Mouse (Mus musculus) ES-Bruce4 (cell line): ENCODE results near the gene Triobp. TPM values are rescaled to one million over a fixed set of nuclear protein-coding genes. Genes with fewer than 3 reads are reported as not detected.
A peak's percentile ranks its signal among the peaks of the same experiment; 100 is the strongest.

Source experiments
- H3K27ac ChIP-seq: 2 replicates; pipeline ENCODE4 v1.5.1; 2012; ENCODE audit warnings: low read length, inconsistent platforms; ENCODE audit not compliant: insufficient read depth
- H3K27me3 ChIP-seq: 2 replicates; pipeline ENCODE4 v1.6.1; 2012; ENCODE audit warnings: mild to moderate bottlenecking, low read length, inconsistent platforms; ENCODE audit not compliant: control insufficient read depth, poor library complexity, insufficient read depth, severe bottlenecking
- H3K36me3 ChIP-seq: 2 replicates; pipeline ENCODE4 v1.6.1; 2012; ENCODE audit warnings: inconsistent platforms, mild to moderate bottlenecking, low read length, moderate library complexity; ENCODE audit not compliant: control insufficient read depth, poor library complexity, insufficient read depth, severe bottlenecking
- H3K4me1 ChIP-seq: one replicate; pipeline ENCODE4 v1.8.1; 2011; ENCODE audit warnings: low read length; ENCODE audit not compliant: control insufficient read depth, insufficient read depth
- H3K4me3 ChIP-seq: 2 replicates; pipeline ENCODE4 v1.5.1; 2011; ENCODE audit warnings: low read depth, mild to moderate bottlenecking, low read length
- H3K9ac ChIP-seq: 2 replicates; pipeline ENCODE4 v1.6.1; 2012; ENCODE audit warnings: low read depth, mild to moderate bottlenecking, inconsistent platforms; ENCODE audit not compliant: poor library complexity, severe bottlenecking
- H3K9me3 ChIP-seq: replicated peaks from 2 replicates; pipeline ENCODE4 v1.6.1; 2012; ENCODE audit warnings: mild to moderate bottlenecking, low read length, inconsistent platforms; ENCODE audit not compliant: control insufficient read depth, poor library complexity, insufficient read depth, severe bottlenecking
- CTCF ChIP-seq: IDR thresholded peaks from one replicate; pipeline ENCODE4 v1.8.1; 2011; ENCODE audit warnings: low read depth, low read length
- EP300 ChIP-seq: IDR thresholded peaks from 2 replicates; pipeline ENCODE4 v1.6.1; 2011; ENCODE audit warnings: low read depth, low read length; ENCODE audit not compliant: insufficient read depth
- POLR2A ChIP-seq: IDR thresholded peaks from one replicate; pipeline ENCODE4 v1.8.1; 2011; ENCODE audit warnings: low read length; ENCODE audit not compliant: insufficient read depth
- polyA plus RNA-seq: library from polyadenylated mRNA; stranded (reverse); fragments of >200 nt; gene quantifications from 2 replicates; pipeline ENCODE4 v1.2.4, GENCODE M21; 2011; ENCODE audit warnings: low read depth; ENCODE audit not compliant: missing spikeins, insufficient read depth, insufficient read length

Triobp gene
- polyA plus RNA-seq, 1 experiment = 49.5 TPM

DNA sequence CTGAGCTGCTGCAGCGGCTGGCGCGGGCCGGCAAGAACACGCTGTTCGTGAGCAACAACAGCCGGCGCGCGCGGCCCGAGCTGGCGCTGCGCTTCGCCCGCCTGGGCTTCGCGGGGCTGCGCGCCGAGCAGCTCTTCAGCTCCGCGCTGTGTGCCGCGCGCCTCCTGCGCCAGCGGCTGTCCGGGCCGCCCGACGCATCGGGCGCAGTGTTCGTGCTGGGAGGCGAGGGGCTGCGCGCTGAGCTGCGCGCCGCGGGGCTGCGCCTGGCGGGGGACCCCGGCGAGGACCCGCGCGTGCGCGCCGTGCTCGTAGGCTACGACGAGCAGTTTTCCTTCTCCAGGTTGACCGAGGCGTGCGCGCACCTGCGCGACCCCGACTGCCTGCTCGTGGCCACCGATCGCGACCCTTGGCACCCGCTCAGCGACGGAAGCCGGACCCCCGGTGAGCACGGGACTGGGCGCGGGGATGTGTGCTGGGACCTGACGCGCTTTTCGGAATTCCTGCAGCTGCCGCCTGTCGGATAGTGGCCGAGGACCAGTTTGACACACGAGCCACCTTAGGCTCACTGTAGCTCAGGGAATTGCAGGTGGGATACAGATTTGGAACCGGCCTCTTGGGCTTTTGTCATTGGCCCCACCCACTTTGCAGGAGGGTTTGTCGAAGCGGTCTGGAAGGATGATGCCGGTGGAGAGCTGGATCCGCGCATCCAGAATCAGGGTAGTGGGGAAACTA, 33.3 kb upstream of the Triobp start:
- TF ChIP-seq EP300 = no peak
- peak overlapping the region; percentile 78 for H3K4me3 ChIP-seq
- H3K36me3 ChIP-seq = peaks cover 3% of the 10 kb centered on the region; the same call in 1 of the 2 replicates
- H3K27me3 ChIP-seq = no peaks in the 10 kb centered on the region
- H3K4me1 ChIP-seq = peaks cover 3% of the 10 kb centered on the region
- H3K9me3 ChIP-seq = no peaks in the 10 kb centered on the region
- peak overlapping the region; percentile 37 for H3K9ac ChIP-seq
- H3K27ac ChIP-seq = no peak overlapping the region

DNA sequence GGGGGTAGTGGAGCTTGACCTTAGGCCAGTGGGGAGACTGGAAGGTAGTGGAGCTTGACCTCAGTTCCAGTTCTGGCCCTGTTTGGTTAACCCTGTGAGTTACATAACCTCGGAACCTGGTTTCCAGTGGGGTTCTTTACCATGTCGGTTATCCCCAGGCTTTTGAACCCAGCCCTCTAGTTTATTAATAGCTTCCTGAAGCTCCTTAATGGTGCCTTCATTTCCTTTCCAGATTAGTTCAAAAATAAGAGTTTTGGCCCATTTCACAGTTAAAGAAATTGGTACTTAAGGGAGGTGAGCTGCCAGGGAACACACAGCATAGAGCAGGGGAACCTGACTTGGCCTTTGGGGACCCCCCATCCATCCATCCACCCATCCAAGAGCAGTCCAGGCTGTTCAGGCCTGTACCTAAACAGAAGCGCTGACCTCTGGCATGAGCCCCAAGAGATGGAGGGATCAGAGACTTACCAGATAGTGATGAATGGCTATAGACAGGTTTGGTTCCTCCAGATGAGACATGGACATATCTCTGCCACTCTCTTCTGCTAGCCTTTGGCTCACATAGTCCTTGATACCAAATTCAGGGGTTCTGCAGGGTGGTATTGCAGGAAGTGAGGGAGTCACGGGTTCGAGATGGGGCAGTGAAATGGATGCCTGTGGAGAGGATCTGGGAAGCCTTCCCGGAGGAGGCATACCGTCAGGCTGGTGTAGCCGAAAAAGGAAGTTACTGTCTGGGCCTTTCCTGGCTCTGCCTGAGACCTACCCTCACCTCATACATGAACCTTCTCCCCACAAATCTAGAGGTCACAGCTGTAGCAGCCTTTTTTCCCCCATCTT, 32.5 kb upstream of the Triobp start:
- peak overlapping the region; percentile 37 for H3K9ac ChIP-seq
- H3K27me3 ChIP-seq = no peaks in the 10 kb centered on the region
- H3K4me3 ChIP-seq = peak overlapping the region; percentile 78
- TF ChIP-seq EP300 = no peak
- no peak for TF ChIP-seq CTCF
- no peak for TF ChIP-seq POLR2A
- peaks cover 3% of the 10 kb centered on the region for H3K4me1 ChIP-seq
- H3K36me3 ChIP-seq = peaks cover 3% of the 10 kb centered on the region; the same call in 1 of the 2 replicates
- no peaks in the 10 kb centered on the region for H3K9me3 ChIP-seq
- no peak overlapping the region for H3K27ac ChIP-seq

DNA sequence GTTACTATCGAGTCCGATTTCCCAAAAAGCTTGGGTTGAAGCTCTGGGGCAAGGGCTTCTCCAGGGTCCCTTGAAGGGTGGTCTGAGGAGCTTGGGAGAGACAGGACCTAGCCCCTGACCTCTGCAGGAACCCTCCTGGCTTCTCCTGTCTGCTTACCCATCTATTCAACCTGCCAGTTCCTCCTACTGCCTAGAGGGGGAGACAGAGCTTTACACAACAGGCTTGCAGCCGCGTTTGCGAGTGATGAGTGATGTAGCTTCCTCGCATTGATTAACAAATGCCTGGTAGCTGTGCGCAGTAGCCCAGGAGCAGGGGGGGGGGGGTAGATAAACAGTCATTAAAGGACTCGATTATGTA, 31.9 kb upstream of the Triobp start:
- Histone ChIP-seq H3K9me3 (no peaks in the 10 kb centered on the region), H3K27ac (no peak overlapping the region), H3K4me3 (no peak overlapping the region), H3K27me3 (no peaks in the 10 kb centered on the region), H3K4me1 (peaks cover 3% of the 10 kb centered on the region), H3K9ac (no peak overlapping the region), H3K36me3 (peaks cover 3% of the 10 kb centered on the region; the same call in 1 of the 2 replicates)
- peak; percentile 85 for TF ChIP-seq CTCF
- TF ChIP-seq POLR2A = no peak

DNA sequence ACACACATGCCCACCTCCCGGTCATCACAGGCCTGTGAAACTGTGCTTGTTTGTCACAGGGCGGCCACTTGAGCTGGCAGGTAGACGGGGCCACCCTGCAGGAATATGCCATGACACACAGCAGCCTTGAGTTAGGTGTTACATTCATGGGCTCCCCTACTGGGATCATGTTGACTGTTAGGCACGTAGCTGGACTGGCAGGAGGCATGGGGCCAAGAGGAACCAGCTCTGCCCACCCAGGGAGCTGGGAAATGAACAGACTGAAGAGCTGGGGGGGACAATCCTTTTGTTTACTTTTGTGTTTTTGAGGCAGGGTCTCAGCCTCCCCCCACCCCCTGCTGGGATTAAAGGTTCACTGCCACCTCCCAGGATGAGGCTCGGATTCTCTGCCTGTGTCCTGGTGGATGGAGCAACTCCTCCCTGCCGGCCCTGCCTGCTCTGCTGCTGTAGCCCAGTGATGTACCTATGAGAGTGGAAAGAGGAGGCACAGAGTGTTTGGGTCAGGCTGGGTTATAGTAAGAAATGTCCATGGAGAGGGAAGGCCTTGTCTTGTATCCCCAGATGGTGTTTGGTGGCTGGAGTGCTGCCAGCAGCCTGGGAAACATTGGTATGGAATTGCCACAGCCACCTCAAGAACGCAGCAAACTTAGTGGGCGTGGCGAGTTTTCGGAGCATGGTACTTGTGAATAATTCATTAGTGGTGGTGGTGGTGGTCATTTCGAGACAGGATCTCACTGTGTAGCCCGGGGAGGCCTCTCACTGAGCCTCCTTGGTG, 31.3 kb upstream of the Triobp start:
- Histone ChIP-seq H3K4me1 (peaks cover 3% of the 10 kb centered on the region), H3K9ac (no peak overlapping the region), H3K4me3 (no peak overlapping the region), H3K9me3 (no peaks in the 10 kb centered on the region), H3K27me3 (no peaks in the 10 kb centered on the region), H3K27ac (no peak overlapping the region), H3K36me3 (peaks cover 3% of the 10 kb centered on the region; the same call in 1 of the 2 replicates)
- TF ChIP-seq EP300 (no peak), CTCF (no peak)

DNA sequence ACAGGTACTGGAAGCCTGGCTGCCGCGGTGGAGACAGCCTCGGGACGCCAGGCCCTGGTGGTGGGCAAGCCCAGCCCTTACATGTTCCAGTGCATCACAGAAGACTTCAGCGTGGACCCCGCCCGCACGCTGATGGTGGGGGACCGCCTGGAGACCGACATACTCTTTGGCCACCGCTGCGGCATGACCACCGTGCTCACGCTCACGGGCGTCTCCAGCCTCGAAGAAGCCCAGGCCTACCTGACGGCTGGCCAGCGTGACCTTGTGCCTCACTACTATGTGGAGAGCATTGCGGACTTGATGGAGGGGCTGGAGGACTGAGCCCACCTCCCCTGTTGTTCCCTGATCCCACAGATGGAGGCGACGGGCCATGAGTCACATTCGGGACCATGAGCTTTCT, 29.4 kb upstream of the Triobp start:
- peaks cover 3% of the 10 kb centered on the region; the same call in 1 of the 2 replicates for H3K36me3 ChIP-seq
- H3K4me3 ChIP-seq = no peak overlapping the region
- H3K9ac ChIP-seq = no peak overlapping the region
- no peaks in the 10 kb centered on the region for H3K9me3 ChIP-seq
- peaks cover 3% of the 10 kb centered on the region for H3K4me1 ChIP-seq
- H3K27me3 ChIP-seq = no peaks in the 10 kb centered on the region
- H3K27ac ChIP-seq = no peak overlapping the region
- TF ChIP-seq EP300 = no peak
- TF ChIP-seq POLR2A = no peak
- TF ChIP-seq CTCF = no peak
